Mouse (Mus musculus): ENCODE results near the gene Prss27.
A peak's percentile ranks its signal among the peaks of the same experiment; 100 is the strongest.
"Not testable (repeated sequence)": the region's sequence is repeated elsewhere in the genome, so short reads cannot be mapped to it uniquely, and the experiment has no call there.

The Prss27 gene

GRCm38 (mm10) chr17:24030551-24030950 is 7.4 kb upstream of the Prss27 start:
- ATAC-seq (ENCODE audit: low TSS enrichment), result no peak

GRCm38 (mm10) chr17:24035087-24035486 is 2.9 kb upstream of the Prss27 start:
- no peak for ATAC-seq (ENCODE audit: low TSS enrichment)

GRCm38 (mm10) chr17:24036954-24037353 is 990 bp upstream of the Prss27 start:
- no peak for ATAC-seq (ENCODE audit: low TSS enrichment)

GRCm38 (mm10) chr17:24037360-24037759 is 584 bp upstream of the Prss27 start:
- no peak for ATAC-seq (ENCODE audit: low TSS enrichment)

GRCm38 (mm10) chr17:24044482-24044881 is 6.5 kb downstream of the Prss27 start:
- no peak for ATAC-seq (ENCODE audit: low TSS enrichment)

GRCm38 (mm10) chr17:24045608-24046007 is 7.7 kb downstream of the Prss27 start:
- no peak for ATAC-seq (ENCODE audit: low TSS enrichment)

- no peak for ATAC-seq (ENCODE audit: low TSS enrichment)
Measured at GRCm38 (mm10) chr17:24046026-24046425, 8.1 kb downstream of the Prss27 start.

GRCm38 (mm10) chr17:24048053-24048452 is 10.1 kb downstream of the Prss27 start:
- no peak for ATAC-seq (ENCODE audit: low TSS enrichment)

GRCm38 (mm10) chr17:24049008-24049407 is 11.1 kb downstream of the Prss27 start:
- peak; percentile 88 for ATAC-seq (ENCODE audit: low TSS enrichment)

GRCm38 (mm10) chr17:24056636-24057625 is 19.0 kb downstream of the Prss27 start:
- no peak; the same call in 1 of the 2 replicates for ATAC-seq (ENCODE audit: low TSS enrichment)

GRCm38 (mm10) chr17:24057730-24058245 is 19.8 kb downstream of the Prss27 start:
- ATAC-seq (ENCODE audit: low TSS enrichment), result peak; percentile 38; the same call in 1 of the 2 replicates

GRCm38 (mm10) chr17:24062459-24063155 is 24.7 kb downstream of the Prss27 start:
- ATAC-seq (ENCODE audit: low TSS enrichment), result no peak

- ATAC-seq (ENCODE audit: low TSS enrichment), result peak; percentile 50
Measured at GRCm38 (mm10) chr17:24068271-24068670, 30.3 kb downstream of the Prss27 start.

GRCm38 (mm10) chr17:24069531-24069930 is 31.6 kb downstream of the Prss27 start:
- ATAC-seq (ENCODE audit: low TSS enrichment), result no peak

GRCm38 (mm10) chr17:24072919-24073696 is 35.2 kb downstream of the Prss27 start, which contains the start of gene Kctd5:
Gene Kctd5, minus strand, starts transcription at chr17:24073485.
- peak; percentile 93 for ATAC-seq (ENCODE audit: low TSS enrichment)

GRCm38 (mm10) chr17:24077101-24077500 is 39.2 kb downstream of the Prss27 start:
- no peak for ATAC-seq (ENCODE audit: low TSS enrichment)

- ATAC-seq (ENCODE audit: low TSS enrichment), result no peak
Measured at GRCm38 (mm10) chr17:24084593-24084992, 46.6 kb downstream of the Prss27 start.

- ATAC-seq (ENCODE audit: low TSS enrichment), result not testable (repeated sequence)
Measured at GRCm38 (mm10) chr17:24086399-24086798, 48.5 kb downstream of the Prss27 start.

GRCm38 (mm10) chr17:24090575-24090974 is 52.6 kb downstream of the Prss27 start:
- ATAC-seq (ENCODE audit: low TSS enrichment), result no peak
